Mouse (Mus musculus): ENCODE data around the gene Hspa13.

Hspa13 gene

GRCm38 (mm10) chr16:75766388-75767249, at the start of gene Hspa13:
Gene Hspa13, minus strand, starts transcription at chr16:75767104.
- peak; percentile 92 to 95 for DNase-seq

DNA sequence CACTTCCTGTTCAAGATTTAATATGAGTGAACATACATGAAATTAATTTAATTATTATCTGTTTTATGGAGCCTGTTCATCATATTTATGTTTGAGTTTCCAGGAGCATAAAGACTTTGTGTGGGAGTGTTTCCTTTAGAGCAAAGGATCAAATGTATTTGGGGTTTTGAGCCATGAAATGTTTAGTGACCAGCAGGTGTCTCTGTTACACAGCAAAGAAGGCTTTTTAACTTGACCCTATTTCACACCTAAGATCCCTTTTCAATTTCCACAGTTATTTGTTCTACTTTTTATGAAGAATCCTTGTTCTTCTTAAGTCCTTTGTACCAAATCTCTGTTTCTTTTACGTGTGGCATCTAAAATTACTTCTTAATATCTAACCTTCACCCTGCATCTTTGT, 12.4 kb upstream of the Hspa13 start:
- no peak for DNase-seq

GRCm38 (mm10) chr16:75773222-75773621, 6.3 kb upstream of the Hspa13 start:
- no peak for DNase-seq

DNA sequence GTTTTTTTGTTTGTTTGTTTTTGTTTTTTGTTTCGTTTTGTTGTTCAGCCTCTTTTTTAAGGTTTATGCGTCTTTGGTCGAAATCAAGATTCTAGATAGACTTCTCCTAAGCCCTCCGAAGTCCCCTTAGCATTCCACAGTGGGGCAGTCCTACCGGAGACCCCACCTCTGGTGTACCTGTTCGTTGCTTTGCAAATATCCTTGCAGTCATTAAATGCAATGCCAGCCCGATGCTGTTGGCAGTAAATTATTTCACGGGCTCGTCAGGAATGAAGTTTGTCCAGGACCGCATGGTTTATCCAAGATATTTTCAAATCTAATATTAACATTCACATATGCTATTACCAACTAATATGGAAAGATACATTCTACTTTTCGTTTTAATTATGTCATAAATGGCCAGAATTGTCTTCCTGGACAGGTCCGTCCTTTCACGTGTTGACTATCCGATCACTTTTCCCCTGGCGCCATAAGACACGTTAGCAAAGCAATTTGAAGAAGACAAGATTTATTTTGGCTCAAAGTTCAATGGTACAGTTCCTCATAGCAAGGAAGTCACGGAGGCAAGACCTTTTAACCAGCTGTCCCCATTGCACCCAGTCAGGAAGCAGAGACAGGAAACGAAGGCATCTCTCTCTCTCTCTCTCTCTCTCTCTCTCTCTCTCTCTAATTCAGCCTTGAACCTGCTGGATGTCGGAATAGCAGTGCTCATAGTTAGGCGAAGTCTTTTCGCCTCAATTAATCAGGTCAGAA, 522 bp upstream of the Hspa13 start:
- no peak for DNase-seq

DNA sequence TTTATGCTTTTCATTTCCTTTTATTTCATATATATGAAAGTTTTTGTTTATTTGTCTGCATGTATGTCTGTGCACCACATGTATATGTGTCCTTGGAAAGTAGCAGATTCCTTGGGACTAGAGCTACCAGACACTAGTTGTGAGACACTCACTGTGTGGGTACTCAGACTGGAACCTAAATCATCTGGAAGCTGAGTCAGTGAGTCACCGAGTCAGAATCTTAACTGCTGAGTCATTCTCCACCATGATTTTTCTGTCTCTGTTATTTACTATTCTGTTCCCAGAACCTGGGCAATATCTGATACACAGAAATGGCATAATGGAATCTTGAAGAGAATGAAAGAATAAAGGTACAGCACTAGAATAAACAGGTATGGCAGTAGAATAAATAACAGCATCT, 14.0 kb downstream of the Hspa13 start:
- no peak for DNase-seq

GRCm38 (mm10) chr16:75750103-75750502, 16.8 kb downstream of the Hspa13 start:
- DNase-seq, result no peak

DNA sequence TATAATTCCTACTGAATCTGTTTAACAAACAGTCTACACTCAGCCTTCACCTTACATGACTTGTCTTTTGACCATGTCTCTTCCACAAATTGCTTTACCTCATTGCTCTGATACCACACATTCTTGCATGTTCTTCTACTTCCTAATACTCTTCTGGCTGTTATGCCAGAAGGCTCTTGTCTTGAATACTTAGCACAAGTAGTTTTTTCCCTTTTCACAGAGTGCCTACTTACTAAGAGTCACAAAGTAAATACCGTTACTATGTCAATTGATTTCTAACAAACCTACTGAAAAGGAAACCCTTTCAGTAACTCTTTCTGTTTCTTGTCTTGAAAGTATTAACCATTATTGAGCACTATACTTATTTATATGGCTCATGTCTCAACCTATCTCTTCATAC, 18.0 kb downstream of the Hspa13 start:
- no peak for DNase-seq

GRCm38 (mm10) chr16:75744014-75744413, 22.9 kb downstream of the Hspa13 start:
- DNase-seq, result no peak

DNA sequence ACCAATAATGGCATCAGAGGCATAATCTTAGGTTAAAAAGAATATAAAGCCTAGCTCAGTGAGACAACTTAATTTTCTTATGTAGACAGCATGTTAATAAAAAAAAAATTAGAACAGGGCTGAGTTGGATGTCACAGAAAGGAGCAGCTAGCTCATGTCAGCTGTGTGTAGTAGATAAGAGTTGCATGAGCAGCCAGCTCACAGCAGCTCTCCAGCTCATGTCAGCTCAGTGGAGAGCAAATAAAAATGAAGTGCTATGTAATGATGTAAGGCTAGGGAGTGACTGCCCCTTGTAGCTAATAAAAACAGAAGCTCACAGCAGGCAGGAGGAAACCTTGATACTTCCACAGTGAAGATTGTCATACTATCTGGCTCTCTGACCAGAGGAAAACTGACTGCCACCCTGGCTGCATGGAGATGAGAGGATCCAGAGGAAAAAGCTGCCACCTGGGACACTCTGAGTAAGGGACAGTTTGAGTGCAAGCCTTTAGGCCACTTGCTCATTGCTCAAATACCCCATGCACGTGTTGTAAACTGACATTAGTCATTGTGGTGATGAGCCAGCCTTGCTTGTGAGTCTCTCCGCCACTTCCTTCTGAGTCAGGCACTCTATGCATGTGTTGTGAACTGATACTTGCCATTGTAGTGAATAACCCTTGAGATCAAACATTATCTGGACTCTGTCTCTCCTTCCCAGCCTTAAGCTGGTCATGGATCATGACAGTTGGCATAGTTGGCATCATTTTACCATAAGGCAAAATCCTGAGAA, 49.3 kb downstream of the Hspa13 start:
- DNase-seq, result no peak

- DNase-seq, result peak in 1 of 2 experiments; percentile 31
Observed at GRCm38 (mm10) chr16:75696176-75696575, 70.7 kb downstream of the Hspa13 start.
